Mouse (Mus musculus): ENCODE measurements at regions not wholly inside any gene's neighbourhood (a gene's known extent, or its start where the extent isn't known, plus 50 kb on each side); places are given as distances from the start of the nearest gene placed in this dataset.

- no peak for ATAC-seq (ENCODE audit: low TSS enrichment)
Observed at GRCm38 (mm10) chr3:140566996-140567517, 645.1 kb downstream of the Pdha2 start.

GRCm38 (mm10) chr3:140554736-140555135 is 657.4 kb downstream of the Pdha2 start:
- ATAC-seq (ENCODE audit: low TSS enrichment): no peak

GRCm38 (mm10) chr3:140548483-140548882 is 663.7 kb downstream of the Pdha2 start:
- ATAC-seq (ENCODE audit: low TSS enrichment): peak; percentile 72

- peak; percentile 85 for ATAC-seq (ENCODE audit: low TSS enrichment)
Observed at GRCm38 (mm10) chr3:140531747-140532502, 680.2 kb downstream of the Pdha2 start.

GRCm38 (mm10) chr3:140521653-140522278 is 690.4 kb downstream of the Pdha2 start:
- ATAC-seq (ENCODE audit: low TSS enrichment): no peak

- ATAC-seq (ENCODE audit: low TSS enrichment): no peak
Observed at GRCm38 (mm10) chr3:140510835-140511234, 701.3 kb downstream of the Pdha2 start.

GRCm38 (mm10) chr3:140510094-140510493 is 702.1 kb downstream of the Pdha2 start:
- ATAC-seq (ENCODE audit: low TSS enrichment): no peak

- no peak for ATAC-seq (ENCODE audit: low TSS enrichment)
Observed at GRCm38 (mm10) chr3:140494134-140494533, 718.0 kb downstream of the Pdha2 start.

- no peak for ATAC-seq (ENCODE audit: low TSS enrichment)
Observed at GRCm38 (mm10) chr3:140477670-140478208, 734.4 kb downstream of the Pdha2 start.

- ATAC-seq (ENCODE audit: low TSS enrichment): no peak
Observed at GRCm38 (mm10) chr3:140476534-140476933, 735.6 kb downstream of the Pdha2 start.

- peak; percentile 99 for ATAC-seq (ENCODE audit: low TSS enrichment)
Observed at GRCm38 (mm10) chr3:140452513-140452912, 759.6 kb downstream of the Pdha2 start.

- no peak for ATAC-seq (ENCODE audit: low TSS enrichment)
Observed at GRCm38 (mm10) chr3:140451148-140451547, 761.0 kb downstream of the Pdha2 start.

- ATAC-seq (ENCODE audit: low TSS enrichment): no peak
Observed at GRCm38 (mm10) chr3:140409239-140409638, 802.9 kb downstream of the Pdha2 start.
